Mouse (Mus musculus): ENCODE measurements at regions not wholly inside any gene's neighbourhood (a gene's known extent, or its start where the extent isn't known, plus 50 kb on each side); places are given as distances from the start of the nearest gene placed in this dataset.

DNA sequence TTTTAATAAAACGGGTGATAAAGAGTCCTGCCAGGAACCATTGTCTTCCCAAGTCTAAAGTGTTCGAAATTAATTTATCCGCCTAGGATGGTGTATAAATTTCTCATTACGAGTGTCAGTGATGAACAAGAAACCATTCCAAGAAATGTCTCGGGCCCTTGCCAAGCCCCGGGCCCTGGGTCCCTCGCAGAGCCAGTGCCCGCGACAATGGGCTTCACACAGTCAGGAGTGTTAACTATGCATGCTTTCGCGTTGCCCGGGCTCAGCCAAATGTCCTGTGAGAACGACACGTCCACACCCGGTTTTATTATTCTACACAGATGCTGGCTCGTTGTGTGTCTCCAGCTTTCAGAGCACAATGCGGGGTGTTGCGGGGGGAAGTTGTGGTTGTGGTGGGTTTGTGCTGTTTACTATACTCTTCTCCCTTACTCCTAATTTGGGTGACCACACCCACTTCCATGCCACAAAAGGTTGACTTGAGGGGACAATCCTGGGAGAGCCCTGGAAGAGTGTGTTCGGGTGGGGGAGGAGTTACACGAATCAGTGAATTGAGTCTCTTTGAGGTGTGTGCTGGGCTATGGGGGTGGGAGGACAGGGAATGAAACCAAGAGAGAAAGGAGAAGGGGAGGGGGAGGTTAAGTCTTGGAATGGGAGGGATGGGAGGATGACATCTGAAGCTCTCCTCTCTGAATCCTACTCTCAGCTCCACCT is 166.5 kb downstream of the Inhbb start:
- DNase-seq, result no peak

DNA sequence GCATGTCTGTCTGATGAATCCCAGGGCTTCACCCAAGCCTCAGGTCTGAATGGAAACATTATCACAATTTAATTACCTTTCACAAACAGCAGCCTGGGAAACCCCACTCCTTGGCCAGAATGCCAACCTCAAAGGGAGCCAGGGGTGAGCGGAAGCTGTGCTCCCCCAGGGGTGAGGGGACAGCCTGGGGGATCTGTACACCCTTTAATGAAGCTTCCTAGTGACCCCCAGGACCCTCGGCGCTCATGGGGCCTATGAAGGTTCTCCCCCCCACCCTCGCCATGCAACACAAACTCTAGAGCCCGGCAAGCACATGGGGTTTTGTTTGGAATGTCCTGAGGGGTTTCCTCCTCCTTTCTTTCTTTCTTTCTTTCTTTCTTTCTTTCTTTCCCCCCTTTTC is 167.1 kb downstream of the Inhbb start:
- DNase-seq, result no peak

DNA sequence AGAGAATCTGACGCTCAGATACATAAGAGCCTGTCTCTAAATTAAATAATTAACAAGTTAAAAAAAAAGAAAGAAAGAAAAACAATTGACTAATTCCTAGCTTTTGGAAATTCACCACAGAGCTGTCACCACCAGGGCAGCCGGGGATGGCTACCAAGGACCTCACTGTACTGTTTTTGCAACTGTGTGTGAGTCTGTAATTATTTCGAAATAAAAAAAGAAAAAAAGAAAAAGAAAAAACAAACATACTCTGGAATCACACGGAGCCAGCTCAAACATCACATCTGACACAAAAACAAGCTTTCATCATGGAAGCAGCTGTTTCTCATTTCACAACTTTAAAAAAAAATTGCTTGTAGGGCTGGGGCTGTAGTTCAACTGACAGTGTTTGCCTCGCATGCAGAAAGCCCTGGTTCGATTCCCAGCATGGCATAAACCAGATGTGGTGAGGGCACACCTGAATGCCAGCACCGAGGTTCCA is 168.6 kb downstream of the Inhbb start:
- DNase-seq, result peak in 1 of 2 experiments; percentile 59

DNA sequence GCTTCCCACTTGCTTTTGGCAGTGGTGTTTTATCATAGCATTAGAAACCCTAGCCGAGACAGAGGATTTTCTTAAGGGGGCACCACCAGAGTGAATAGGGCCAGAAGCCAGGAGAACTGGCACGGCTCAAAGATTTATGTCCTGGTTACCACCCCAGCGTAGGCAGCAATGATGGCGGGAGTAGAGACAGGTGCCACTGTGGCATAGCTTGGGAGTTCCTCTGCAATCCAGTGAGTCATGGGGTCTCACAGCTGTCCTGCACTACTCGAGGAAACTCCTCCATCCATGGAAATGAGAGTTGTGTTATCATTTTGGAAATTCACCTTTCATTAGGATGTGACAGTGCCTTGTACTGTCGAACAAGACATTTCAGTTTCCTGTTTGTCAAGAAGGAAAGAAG is 169.6 kb downstream of the Inhbb start:
- DNase-seq, result no peak

DNA sequence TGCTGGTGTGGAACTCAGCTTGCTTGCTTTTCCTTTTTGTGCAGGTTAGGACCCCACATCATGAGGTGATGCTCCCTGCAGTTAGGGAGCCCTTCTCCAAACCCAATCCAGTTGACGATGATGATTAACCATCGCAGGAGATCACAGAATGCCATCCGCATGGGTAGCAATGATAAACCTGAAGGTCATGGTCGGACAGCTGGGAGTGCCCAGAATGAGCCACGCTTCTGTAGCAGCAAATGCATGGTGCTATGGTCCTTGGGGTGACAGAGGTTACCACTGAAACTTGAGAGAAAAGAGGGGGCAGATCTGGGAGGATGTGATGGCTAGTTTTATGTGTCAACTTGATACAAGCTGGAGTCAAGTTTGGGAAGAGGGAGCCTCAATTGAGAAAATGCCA is 170.3 kb downstream of the Inhbb start:
- DNase-seq, result no peak

DNA sequence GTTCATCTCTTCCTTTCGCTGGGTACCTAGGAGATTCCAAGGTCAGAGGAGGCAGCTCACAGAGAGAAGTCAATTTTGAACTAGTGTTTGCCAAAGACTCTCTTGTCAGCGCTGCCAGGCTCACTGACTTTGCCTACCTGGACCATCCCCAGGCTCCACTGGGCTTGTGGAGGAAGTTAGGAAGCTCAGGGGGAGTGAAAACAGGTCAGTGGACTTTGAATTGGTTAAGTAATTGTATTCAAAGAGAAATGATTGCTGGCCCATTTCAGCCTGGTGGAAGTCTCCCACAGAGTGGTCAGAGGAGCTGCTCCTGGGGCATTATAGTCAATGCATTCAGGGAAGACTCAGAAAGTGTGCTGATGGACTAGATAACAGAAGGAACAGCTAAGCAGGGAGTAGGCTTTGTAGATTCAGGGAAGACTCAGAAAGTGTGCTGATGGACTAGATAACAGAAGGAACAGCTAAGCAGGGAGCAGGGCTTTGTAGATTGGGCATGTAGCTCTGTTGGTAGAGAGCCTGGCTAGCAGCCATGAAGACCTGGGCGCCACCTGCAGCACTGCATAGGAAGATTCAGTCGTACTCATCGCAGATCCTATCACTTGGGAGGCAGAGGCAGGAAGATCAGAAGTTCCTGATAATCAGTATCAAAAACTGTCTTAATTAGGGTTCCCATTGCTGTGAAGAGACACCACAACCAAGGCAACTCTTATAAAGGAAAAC is 173.1 kb downstream of the Inhbb start:
- DNase-seq, result no peak

DNA sequence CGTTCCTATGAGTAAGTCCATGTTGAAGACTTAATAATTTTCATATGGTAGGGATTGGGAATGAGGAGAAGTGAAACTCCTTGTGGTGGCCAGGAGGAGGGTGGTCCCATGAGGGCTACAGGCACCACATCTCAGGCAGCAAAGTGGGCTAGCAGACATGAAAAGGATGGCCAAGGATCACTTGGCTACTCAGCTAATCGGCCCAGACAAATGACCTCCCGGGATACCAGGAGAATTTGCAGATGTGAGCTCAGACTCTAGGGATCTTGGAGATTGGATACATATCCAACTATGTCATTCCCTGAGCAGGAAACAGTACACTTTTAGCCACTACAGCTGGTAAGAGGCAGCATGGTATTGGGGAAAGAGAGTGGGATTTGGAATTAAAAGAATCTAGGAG is 174.9 kb downstream of the Inhbb start:
- DNase-seq, result no peak

DNA sequence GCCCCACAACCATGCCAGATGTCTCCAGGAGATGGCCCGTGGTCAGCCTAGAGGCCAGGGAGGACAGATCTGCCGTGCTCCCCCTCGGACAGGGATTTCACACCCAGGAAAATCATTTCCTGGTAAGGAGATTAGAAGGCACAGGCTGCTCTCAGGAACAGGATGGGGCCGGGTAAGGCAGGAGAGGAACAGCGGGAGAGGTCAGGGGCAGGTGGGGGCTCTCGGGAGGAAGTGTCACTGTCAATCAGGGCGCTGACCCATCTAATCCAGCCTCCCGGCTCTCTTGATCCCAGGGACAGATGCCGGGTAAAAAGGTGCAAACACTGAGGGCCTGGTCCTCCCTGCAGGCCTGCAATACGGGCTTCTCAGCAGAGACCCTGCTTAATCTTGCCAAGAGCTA is 183.6 kb downstream of the Inhbb start:
- no peak for DNase-seq

DNA sequence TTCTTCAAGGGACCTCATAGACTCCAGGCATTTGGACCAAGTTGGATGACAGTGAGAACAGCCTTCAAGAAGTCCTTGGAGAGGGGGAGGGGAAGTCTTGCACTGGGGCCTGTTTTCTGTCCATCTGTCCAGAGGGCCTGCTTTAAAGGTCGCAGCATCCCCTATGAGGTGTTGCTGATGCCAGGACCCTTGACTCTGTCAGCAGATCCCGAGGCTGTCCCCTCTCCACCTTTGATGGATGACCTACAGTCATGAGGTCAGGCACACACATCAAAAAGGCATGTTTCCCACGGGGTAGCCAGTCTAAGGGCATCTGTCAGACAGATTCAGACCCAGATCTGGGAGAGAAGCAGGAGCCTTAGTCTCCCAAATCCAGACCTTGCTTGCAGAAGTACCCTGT is 183.4 kb upstream of the Gli2 start:
- DNase-seq, result no peak

DNA sequence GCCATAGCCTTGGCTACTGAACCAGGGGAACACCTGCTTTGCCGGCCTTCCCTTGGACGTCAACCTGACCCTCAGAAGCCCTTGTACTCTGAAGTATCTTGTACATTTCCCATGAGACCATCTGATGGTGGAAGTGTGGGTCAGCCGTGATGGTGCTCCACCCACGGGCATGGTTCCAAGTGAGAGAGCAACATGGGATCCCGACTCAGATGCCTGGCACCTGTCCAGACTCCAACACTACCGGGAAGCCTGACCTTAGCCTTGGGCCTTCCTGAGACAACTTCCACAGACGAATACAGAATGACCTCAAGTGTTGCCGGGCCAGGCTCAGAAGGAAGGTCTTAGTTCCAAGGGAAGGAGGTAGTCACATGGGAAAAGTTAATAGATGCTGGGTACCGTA is 181.0 kb upstream of the Gli2 start:
- DNase-seq, result peak; percentile 70 to 74

DNA sequence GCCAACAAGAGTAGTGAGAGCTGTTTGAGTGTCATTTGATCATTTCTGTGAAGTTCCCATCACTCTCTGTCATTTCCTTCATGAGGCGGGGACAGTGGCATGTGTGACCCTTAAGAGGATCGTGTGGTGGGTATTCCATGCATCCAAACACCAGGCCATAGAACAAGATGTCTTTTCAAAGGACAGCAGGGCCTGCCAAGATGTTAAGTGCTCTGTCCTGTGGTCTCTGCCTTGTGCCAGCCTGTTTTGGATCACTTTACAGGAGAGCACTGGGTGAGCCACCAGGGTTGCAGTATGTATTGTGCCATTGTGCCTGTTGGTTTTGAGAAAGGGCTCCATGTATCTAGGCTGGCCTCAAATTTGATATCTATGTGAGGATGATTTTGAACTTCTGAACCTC is 173.6 kb upstream of the Gli2 start:
- no peak for DNase-seq

DNA sequence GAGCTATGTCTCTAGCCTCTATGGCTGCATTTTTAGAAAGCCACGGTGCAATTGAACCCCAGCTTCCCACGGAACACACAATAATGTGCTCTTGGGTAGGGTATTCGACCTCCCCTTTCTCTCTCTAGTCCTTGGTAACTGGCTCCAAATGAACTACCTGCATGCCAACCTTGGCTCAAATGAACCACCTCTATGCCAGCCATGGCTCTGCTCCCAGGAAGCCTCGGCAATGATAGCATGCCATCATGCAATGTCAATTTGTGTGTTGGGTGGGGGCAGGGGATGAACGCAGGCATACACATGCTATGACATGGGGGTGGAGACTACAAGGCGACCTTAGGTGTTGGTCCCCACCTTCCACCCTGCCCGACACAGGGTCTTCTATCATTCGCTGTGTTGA is 170.5 kb upstream of the Gli2 start:
- no peak for DNase-seq

DNA sequence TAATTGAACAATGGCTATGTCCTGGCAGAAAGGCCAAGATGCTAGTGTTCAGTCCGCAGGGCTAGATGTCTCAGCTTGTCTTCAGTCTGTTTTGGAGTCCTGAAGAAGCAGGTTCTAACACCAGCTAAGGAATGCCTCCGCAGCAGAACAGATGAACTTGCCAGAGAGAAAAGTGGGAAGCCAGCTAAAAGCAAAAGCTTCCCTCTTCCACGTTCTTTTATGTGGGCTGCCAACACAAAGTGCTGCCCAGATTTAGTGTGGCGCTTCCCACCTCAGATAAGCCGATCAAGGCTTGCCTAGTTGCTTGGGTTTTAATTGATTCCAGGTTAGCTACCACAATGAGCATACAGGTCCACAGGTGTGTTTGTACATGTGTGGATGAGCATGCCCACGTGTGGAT is 168.5 kb upstream of the Gli2 start:
- no peak for DNase-seq

DNA sequence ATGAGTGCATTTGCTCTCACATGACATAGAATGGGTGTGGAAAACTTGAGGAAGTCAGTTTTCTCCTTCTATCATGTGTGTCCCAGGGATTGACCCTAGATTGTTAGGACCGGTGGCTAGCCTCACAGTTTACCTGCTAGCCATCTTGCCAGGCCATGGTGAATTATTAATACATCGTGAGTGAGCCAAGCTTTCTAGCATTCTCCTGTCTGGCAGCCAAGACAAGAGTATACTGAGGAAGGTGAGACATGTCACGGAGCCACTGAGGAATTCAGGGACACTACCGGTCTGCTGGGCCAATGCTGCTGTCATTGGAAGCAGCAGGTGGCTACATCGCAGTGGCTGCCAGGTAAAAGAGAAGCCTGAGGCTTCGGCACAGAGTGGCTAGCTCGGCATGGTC is 167.6 kb upstream of the Gli2 start:
- DNase-seq, result no peak

DNA sequence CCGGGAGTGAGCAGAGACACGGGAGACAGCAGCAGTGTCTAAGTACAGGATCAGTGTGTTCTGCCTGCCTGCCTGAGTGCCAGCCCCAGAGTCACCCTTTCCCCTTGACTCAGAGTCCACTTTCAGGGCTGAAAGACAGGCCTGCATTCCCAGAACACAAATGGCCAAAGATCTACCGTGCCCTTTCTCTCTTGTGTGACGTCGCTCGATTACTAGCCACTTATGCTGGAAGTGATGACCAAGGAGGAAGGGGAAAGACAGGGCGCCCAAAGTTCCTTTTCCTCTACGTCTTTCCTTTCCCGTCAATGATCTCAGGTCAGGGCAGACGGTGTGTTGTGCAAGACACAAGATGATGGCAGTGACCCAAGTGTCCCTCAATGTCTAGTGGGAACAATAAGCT is 166.4 kb upstream of the Gli2 start:
- DNase-seq, result peak; percentile 54 to 59

DNA sequence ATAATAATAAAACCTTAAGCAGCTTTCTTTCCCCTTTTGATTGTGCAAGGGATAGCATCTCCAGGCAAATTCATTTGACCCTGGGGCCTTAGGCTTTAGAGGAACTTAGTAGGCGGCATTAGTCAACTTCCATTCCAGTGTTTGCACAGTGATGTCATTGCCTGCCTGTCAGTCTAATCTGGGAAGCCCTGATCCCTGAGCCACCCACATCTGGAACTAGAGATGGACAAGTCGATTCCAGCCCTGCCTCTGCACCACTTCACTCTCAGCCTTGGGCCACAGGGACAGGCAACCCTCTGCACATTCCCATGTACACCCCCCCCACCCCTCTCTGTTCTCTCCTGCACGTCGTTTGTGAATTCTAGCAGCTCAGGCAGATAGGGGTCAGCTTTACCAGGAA is 164.0 kb upstream of the Gli2 start:
- DNase-seq, result no peak

DNA sequence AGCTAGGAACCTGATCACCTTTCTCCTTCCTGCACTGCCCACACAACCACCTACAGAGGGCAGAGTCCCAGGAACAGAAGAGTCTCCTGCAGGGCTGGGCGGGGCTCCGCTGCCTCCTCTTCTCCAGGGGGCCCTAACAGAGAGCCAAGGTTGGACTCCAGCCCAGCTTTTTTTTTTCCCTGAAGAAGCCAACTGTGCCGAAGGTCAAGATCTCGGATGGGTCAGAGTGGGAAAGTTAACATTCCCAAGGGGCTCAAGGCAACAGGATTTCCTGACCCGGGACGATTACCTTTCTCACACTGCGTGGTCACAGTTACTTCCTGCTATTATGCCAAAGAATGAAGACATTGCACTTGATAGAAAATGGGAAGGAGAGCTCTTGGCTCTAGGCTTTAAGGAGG is 156.2 kb upstream of the Gli2 start:
- peak; percentile 70 to 76 for DNase-seq

DNA sequence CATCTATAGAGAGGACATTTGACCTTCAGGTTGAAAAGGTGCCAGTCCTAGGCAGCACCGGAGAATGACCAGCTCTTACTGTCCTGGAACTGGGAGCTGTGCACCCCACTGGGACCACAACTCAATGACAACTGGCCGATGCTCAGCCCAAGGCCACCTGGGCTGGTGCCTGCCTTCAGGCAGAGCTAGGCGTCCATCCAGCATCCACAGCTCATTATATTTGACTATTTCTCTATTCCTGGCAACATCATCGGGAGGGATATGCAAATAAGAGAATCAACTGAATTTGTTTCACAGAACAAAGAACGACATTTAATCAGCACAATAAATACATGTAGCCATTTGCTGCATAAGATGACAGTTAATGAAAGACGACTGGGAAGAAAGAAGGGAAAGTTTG is 149.0 kb upstream of the Gli2 start:
- no peak for DNase-seq

DNA sequence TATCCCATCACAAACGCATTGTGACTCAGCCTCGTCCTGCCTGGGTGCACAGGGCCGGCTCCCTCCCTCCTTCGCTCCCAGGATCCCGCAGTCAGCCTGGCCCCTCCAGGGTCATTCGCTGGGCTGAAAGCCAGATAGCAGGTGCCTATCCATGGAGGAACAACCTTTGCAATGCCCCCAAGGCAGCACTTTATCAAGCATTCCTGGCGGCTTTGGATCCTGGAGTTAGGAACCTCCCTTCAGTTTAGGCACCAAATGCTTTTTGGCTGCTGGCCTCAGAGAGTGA is 143.9 kb upstream of the Gli2 start:
- DNase-seq, result no peak

DNA sequence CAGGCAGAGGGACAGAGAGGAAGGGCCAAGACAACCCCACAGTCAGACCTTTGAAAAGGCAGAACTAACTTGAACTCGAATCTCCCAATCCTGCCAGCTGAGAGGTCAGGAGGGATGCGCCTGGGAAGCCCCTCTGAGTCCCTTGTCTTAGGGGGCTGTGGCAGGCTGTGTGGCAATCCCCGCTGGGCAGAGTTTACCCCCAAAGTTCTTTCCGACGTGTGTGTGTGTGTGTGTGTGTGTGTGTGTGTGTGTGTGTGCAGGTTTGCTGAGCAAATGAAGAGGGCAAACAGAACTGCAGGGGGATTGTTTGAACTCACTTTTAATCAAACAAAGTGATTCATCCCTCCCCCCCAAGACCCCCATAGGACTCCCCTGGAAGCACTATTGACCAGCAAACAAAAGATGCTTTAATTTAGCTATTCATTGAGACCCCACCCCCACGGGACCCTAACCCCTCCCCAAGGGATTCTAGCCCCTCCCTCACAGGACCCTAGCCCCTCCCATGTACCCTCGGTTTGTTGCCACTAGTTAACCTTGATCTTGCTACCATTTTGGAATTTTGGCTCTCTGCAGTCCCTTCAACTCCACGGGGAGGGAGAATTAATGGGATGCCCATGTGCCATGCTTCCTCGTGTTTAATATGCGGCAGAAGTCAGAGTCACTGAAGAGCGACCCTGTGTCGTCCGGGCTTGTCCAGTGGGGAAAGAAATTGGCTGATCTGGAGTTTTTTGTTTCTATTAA is 143.4 kb upstream of the Gli2 start:
- no peak for DNase-seq

DNA sequence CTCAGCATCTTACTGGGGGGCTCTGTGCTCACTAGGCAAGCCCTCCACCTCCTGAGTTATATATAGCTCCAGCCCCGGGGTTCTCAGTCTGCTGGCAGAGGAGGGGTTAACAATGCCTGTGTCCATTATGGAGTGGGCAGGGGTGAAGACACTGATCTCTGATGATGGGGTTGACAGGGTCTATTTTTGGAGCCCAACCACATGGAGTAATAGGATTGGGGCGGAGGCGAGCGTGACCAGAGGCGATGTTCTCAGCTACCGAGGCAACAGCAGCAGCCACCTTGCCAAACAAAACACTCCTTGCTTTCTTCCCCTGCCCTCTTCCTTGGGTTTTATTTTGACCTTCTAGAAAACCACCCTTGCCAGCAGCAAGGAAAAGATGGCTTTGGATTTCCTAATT is 141.1 kb upstream of the Gli2 start:
- no peak for DNase-seq

DNA sequence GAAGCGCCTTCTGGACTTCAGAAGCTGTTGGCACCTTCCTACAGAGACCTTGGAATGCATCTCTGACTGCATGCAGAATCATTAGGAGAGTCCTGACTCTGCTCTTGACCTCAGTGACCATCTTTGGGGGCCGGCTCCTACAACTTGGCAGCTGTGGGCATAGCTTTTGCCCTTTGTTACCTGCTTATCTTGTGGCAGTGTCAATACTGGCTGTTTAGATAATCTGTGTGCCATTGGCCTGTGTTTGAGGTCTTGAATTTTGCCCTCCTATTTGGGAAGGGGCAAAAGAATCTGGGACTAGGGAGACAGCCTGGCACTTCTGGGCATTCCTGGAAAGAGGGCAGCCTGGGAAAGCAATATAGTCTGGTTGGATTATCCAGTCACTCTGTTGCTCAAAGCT is 137.8 kb upstream of the Gli2 start:
- no peak for DNase-seq

DNA sequence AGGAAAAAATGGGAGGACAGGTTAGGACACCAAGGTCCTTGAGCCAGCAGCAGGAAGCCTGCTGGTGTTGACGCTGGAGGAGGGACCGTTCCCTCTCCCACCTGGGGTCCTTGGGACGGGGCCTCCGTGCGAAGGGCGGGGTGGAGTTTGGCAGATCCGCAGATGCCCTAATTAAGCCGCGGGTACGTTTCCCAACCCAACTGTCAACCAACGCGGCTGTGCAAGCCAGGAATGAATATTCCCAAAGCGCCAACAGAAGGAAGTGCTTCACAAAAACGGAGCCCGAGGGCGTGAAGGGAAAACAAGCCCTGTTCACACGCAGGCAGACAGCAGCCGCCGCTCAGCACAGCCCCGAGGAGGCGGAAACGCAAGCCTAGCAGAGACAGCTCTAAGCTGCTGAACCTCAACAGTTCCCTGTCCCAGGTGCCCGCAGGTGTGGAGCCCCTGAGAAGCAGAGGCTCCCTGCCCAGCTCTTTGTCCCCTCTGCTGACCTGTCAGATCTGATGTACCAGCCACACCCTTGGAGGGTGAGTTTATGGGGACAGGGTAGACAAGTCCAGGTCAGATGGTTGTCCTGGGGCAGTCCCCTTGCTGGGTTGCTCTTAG is 136.1 kb upstream of the Gli2 start:
- no peak for DNase-seq

DNA sequence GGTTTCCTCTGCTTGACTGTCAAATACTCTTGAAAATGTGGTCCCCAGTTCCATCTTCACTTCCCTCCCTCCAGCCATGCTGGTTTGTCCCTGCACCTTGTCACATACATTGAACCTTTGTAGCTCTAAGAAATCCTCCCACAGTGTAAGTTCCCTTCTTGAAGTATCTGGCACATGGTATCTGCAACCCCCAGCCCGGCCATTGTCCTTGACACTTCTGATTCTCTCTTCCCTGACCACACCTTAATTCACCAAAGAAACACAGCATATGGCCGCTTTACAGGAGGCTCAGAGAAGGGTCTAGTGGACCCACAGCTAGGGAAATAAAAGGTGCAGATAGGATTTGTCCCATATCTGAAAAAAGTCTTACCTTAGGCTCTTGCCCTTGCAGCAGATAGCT is 133.9 kb upstream of the Gli2 start:
- DNase-seq, result no peak

Measured in lung, postnatal 4 days (tissue).